Mouse (Mus musculus) adipocyte (in vitro differentiated cells): Measurements from ENCODE around the gene Nfix.
A peak's percentile ranks its signal among the peaks of the same experiment; 100 is the strongest.

ENCODE experiments used
- DNase-seq: peaks from one replicate; pipeline ENCODE4 v3.0.0-alpha.2; 2016; ENCODE audit warnings: low spot score

Nfix gene

DNA sequence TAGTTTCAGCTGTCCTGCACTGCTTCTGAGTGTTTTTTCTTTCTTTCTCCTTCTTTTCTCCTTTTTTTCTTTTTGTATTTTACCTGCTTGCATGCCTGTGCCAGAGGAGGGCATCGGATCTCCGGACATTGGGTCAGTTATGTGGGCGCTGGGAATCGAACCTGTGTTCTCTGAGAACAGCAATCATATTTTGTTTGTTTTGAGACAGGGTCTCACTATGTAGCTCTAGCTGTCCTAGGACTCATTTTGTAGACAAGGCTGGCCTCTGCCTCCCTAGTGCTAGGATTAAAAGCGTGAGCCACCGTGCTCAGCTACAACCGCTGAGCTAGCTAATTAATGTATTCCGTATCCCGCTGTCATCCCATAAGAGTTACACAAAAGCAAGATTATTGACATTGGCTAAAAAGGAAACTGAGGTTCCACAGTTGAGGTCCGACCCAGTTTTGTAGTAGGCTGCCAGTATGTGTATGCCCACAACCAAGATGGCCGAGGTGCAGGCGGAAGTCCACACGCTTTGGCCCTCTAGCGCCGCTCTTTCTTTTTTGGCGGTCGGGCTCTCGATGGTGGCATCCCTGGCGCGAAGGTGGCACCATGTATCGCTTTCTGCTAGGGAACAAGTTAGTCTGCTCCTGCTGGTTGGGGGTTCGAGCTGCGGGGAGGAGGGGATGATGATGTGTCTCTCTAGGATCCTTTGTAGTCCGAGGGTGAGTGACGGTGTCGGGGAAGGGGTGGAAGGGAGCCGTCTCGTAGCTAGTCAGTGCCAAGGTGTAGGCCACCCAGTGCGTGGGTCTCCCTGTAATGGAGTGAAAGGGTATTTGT lies 135.4 kb downstream of the Nfix start:
- DNase-seq = peak; percentile 95

GRCm38 (mm10) chr8:84663483-84664327 lies 136.4 kb downstream of the Nfix start:
- peak; percentile 100 for DNase-seq

- DNase-seq = peak; percentile 100
Observed at GRCm38 (mm10) chr8:84662581-84663065, 137.5 kb downstream of the Nfix start, which contains the start of gene Ier2. Gene Ier2, minus strand, starts transcription at chr8:84662852.

DNA sequence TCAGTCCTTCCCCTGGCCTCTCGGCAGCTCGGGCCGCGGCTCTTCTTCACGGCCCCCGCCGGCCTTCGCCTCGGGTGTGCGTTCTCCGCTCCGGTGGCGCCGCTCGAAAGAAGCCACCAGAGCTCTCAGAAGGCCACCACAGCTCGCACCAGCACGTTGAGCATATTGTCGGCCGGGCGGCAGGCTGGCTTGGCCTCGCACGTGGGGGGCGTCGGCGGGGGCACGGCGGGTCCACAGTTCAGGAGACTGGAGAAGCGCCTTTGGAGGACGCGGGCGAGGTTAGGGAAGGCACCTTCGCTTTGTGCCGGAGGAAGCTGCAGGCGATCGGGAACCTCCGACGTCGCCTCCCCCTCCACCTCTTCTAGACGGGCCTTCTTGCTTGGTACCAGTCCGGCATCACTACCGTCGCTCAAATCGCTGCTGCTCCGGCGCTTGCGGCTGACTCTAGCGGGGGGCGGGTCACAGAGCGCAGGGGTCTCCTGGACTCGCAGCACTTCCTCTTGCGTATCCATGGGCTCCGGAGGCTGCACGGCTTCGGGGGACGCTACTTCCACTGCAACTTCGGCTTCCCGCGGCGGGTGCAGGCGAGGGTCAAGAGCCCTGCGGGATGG lies 138.1 kb downstream of the Nfix start:
- DNase-seq = peak; percentile 62

DNA sequence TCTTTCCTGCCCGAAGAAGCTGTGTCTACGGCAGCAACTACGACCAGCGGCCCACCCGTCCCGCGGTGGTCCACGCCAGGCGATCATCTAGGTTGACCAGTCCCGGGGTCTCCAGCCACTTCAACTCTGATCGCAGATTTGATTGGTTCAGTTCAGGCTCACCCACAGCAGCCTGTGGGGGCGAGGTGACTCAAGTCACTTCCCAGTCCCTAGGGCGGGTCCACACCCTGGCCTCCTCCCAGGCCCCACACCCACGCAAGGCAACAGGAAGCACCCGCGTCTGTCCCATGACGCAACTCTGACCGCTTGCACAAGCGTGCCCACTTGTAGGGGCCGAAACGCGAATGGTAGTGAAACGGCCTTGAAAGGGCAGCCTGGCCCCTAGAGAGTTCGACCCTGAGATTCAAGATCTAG lies 138.7 kb downstream of the Nfix start:
- peak; percentile 96 for DNase-seq

DNA sequence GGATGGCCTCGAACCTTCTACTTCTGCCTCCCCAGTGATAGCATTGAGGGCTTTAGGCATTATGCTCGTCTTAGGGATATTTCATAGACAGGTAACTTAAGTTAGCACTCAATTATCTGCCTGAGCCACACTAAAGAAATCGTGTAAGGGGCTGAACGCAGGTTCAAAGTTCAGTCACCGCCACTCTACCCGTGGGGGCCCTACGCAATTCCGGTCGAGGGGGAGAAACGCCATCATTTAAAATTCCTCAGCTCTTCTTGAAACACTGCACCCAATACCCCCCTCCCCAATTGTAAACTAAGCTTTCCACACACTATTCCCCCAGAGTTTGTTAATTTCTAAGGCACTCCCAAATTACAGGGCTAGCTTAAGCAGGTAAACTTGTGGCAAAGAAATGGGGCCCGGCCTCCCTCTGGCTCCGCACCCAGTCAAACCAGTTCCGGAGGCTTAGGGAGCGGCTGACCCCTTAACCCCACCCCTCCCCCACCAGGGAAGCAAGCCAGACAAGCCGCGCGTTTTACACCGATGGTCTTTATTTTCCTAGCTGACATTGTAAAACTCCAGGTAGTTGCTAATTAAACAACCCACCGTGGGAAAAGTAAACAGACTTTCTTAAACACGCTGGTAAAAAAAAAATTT lies 139.2 kb downstream of the Nfix start:
- DNase-seq = peak; percentile 80

DNA sequence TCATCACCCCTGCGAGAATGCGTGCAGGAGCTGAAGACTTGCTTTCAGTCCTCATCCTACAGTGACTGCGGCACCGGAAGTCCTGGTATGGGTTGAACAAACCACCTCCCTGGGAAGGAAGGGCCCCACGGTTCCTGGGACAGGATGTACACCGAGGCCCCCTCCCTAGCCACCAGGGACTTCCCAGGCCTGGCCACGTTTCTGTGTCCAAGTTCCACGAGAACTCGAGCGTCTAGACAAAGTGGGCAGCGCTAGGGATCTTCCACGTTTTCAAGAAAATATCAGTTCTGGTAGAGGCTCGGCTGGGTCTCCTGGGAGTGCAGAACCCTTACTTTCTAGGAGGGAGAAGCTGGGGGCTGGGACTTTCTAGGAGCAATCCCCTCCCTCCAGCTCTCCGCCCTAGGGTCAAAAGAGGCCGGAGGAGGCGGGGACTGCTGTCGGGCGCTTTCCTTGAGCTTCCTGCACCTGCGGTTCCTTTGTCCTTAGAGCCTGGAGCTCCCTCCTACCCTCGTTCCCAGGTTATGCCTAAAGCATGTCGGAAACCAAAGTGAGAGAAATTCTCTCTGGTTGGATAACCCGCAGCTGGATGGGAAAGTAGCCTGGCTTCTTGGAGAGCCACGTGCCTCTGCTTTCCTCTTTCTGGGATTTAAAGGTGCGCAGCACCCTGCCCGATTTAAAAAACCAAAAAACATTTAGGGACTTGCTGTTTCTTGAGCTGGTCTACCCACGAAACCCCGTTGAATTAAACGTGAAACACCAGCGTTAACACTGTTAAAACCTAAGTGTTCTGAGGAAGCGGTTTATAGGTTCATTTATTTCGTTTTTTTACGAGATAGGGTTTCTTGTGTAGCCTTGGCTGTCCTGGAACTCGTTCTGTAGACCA lies 140.0 kb downstream of the Nfix start:
- DNase-seq = peak; percentile 70

DNA sequence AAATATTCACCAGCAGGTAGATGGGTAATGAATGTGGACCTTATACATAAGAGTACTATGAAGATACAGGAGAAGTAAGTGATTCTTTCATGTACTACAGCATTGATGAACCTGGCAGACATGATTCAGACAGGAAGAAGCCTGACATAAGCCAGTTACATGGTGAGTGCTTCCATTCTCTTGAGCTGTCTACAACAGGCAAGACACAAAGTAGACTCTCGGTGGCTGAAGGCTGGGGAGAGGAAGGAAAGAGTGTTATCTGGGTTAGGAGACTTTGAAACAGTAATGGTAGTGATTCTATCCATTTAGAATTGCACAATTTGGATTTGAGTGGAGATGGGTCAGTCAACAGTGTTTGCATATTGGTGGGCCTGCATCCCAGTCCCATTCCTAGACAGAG lies 141.2 kb downstream of the Nfix start:
- DNase-seq = no peak

- no peak for DNase-seq
Observed at GRCm38 (mm10) chr8:84657680-84658079, 142.5 kb downstream of the Nfix start.

- DNase-seq = no peak
Observed at GRCm38 (mm10) chr8:84657203-84657602, 142.9 kb downstream of the Nfix start.

GRCm38 (mm10) chr8:84656641-84657126 lies 143.5 kb downstream of the Nfix start:
- DNase-seq = peak; percentile 82

DNA sequence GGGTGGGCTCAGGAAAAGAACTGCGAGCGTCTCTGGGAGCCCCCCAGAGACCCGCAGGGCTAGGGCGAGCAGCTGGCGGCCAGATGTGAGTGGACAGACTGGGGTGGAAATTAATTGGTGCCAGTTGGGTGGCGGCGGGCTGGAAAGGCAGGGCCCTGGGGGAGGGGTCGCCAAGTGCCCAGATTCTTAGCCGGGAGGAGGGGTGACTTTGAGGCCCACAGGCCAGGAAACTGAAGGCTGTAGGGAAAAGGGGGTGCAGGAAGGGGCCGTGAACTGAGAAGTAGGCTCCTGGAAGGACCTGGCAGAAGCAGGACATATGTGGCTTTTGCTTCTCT lies 144.0 kb downstream of the Nfix start:
- DNase-seq = no peak

GRCm38 (mm10) chr8:84655336-84656190 lies 144.6 kb downstream of the Nfix start:
- no peak for DNase-seq

DNA sequence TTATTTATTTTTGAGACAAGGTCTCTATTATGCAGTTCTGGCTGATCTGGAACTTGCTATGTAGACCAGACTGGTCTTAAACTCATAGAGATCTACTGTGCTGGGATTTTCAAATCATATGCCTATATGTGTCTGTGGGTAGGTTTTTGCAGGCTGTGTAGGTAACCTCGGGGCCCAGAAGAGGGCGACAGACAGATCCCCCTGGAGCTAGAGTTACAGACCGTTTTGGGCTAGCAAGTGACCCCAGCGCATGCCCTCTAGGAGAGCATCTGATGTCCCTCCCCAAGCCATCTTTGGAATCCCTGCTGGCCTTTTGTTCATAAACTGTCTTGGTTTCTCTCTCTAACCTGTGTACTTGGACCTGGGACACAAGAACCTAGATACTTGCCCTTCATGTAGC lies 145.5 kb downstream of the Nfix start:
- no peak for DNase-seq

- DNase-seq = no peak
Observed at GRCm38 (mm10) chr8:84653092-84653631, 147.0 kb downstream of the Nfix start.

GRCm38 (mm10) chr8:84650213-84650612 lies 149.9 kb downstream of the Nfix start:
- no peak for DNase-seq
